Mouse (Mus musculus): ENCODE data around the gene Lrrk1.

DNA sequence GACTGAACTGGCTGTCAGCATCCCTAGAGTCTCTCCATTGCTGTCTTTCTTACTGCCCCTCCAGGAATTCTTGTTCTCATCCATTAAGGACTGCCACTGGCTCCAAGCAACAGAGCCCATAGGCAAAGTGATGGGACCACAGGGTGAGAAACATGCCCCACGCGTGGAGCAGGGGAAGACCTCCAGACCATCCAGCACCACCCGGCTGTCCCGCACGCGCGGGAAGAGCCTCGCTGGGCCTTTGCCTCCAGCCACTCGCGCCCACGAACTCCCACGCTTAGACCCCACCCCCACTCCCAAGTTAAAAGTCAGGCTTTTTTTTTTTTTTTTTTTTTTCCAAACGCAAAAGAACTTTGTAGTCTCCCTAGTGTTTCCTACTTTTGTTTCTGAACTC lies 734 bp downstream of the Lrrk1 start:
- TF ChIP-seq CTCF (IDR thresholded peaks at IDR 0.05; ENCODE audit: low read depth) (no peak), EP300 (IDR thresholded peaks at IDR 0.05; ENCODE audit: low read depth) (no peak)

Data from liver, postnatal 0 days (tissue).